Mouse (Mus musculus) neural tube, embryonic 13.5 days (tissue): ENCODE results near the gene Krt17. TPM values are rescaled to one million over a fixed set of nuclear protein-coding genes. Genes with fewer than 3 reads are reported as not detected.
A peak's percentile ranks its signal among the peaks of the same experiment; 100 is the strongest.

ENCODE experiments used
- ATAC-seq: fragments of 200-750 bp; cut with Nextera tagmentation; 2 replicates; pipeline ENCODE4 v1.8.0; 2017; ENCODE audit warnings: low read depth, mild to moderate bottlenecking, moderate TSS enrichment, moderate library complexity
- H3K27ac ChIP-seq: fragments of 300-500 bp; sonication (generic); replicated peaks from 2 replicates; pipeline ENCODE4 v1.5.1; 2015; ENCODE audit warnings: moderate library complexity, mild to moderate bottlenecking, inconsistent platforms
- H3K27me3 ChIP-seq: fragments of 300-500 bp; sonication (generic); 2 replicates; pipeline ENCODE4 v1.6.1; 2015; ENCODE audit warnings: mild to moderate bottlenecking, inconsistent platforms
- H3K36me3 ChIP-seq: fragments of 300-500 bp; sonication (generic); 2 replicates; pipeline ENCODE4 v1.6.1; 2015; ENCODE audit warnings: mild to moderate bottlenecking, inconsistent platforms
- H3K4me1 ChIP-seq: fragments of 300-500 bp; sonication (generic); replicated peaks from 2 replicates; pipeline ENCODE4 v1.6.1; 2015; ENCODE audit warnings: inconsistent platforms
- H3K4me2 ChIP-seq: fragments of 300-500 bp; sonication (generic); 2 replicates; pipeline ENCODE4 v1.6.1; 2015; ENCODE audit warnings: inconsistent platforms, mild to moderate bottlenecking, moderate library complexity
- H3K4me3 ChIP-seq: fragments of 300-500 bp; sonication (generic); 2 replicates; pipeline ENCODE4 v1.5.1; 2015; ENCODE audit warnings: mild to moderate bottlenecking, inconsistent platforms
- H3K9ac ChIP-seq: fragments of 300-500 bp; sonication (generic); 2 replicates; pipeline ENCODE4 v1.6.1; 2015; ENCODE audit warnings: moderate library complexity, mild to moderate bottlenecking, inconsistent platforms
- H3K9me3 ChIP-seq: fragments of 300-500 bp; sonication (generic); 2 replicates; pipeline ENCODE4 v1.6.1; 2016; ENCODE audit warnings: inconsistent platforms
- WGBS: fragments of 180-500 bp; shearing (Covaris S2); methylation state at CpG from one replicate; pipeline ENCODE4 v1.1.7; 2015; 5-methylcytosine and 5-hydroxymethylcytosine counted together
- polyA plus RNA-seq: library from polyadenylated mRNA; unstranded; fragments of >200 nt; fragmentation: Nextera tagmentation; extraction: Ambion mirVana; gene quantifications from 2 replicates; pipeline ENCODE4 v1.2.1, GENCODE M21; 2015

Gene Krt17
- polyA plus RNA-seq, 1 experiment from 2014 or later: 0.73 TPM

- Histone ChIP-seq H3K36me3 (no peaks in the 10 kb centered on the region), H3K9ac (no peak overlapping the region), H3K4me2 (no peak overlapping the region), H3K27me3 (no peaks in the 10 kb centered on the region), H3K4me3 (no peak overlapping the region), H3K9me3 (no peaks in the 10 kb centered on the region), H3K27ac (no peak overlapping the region), H3K4me1 (no peaks in the 10 kb centered on the region)
- 90% methylated on average over 4 of the region's 4 CpGs for whole genome bisulfite sequencing
- ATAC-seq: no peak
Observed at GRCm38 (mm10) chr11:100284988-100285387, 24.2 kb upstream of the Krt17 start.

DNA sequence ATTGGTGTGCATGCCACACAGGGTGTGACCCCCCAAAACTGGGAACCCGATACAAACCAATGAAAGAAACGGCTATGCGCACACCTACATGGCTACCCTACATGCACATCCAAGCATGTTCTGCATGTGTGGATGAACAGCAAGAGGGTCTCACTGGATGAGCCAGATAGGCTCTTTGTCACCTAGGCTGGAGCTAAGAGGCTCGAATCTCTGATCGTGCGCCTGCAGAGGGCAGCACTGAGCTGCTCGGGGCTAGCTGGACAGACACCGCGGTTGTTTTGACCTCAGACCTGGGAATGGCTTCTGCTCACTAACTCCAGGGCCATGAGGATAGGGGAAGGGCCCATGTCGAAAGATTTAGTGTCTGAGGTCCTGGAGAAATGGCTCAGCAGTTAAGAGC, 21.7 kb upstream of the Krt17 start:
- no peaks in the 10 kb centered on the region for H3K36me3 ChIP-seq
- H3K9ac ChIP-seq: no peak overlapping the region
- H3K4me2 ChIP-seq: no peak overlapping the region
- H3K27me3 ChIP-seq: no peaks in the 10 kb centered on the region
- WGBS: 26% methylated on average over 10 of the region's 10 CpGs
- H3K9me3 ChIP-seq: no peaks in the 10 kb centered on the region
- no peaks in the 10 kb centered on the region for H3K4me1 ChIP-seq
- H3K27ac ChIP-seq: no peak overlapping the region
- peak; percentile 67; the same call in 1 of the 2 replicates for ATAC-seq
- H3K4me3 ChIP-seq: no peak overlapping the region

DNA sequence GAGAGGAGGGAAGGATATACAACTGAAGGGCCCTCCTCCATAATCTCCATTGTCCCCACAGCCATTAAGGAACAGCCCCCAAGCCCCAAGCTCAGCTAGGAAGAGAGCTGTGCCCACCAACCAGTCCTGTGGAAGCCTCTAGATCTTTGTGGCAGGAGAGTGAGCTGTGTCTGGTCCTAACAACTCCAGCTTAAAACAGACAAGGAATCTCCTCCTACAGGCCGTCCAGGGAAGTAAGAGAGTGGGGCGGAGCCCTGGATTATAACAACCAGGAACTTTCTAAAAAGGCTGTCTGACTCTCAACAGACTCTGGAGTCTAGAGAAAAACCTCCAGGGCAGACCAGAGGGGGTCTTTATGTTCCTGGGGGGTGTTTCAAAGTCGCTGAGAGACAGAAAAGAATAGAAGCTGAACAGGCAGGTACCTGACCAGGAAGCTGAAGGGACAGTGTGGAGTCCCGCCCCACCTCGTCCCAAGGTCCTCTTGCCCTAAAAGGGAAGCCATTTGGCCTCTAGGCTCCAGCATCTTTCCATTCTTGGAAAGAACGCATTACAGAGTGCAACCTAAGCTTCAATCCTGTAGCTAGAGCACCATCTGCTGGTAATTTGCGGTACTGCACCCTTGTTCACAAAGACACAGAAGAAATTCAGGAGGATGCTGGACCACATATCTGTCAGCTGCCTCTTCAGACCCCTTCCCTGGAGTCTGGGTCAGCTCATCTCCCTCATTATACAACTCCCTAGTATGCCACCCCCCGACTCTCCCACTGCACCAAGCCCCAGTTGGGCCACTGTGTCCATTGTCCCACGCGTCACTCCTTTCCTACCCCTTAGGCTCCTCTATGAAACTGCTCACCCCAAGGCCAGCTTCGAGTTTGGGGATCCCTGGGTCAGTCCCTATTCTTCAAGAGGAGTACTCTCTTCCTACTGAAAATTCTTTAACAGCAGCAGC, 21.0 kb upstream of the Krt17 start:
- no peaks in the 10 kb centered on the region for H3K36me3 ChIP-seq
- H3K27me3 ChIP-seq: no peaks in the 10 kb centered on the region
- no peaks in the 10 kb centered on the region for H3K9me3 ChIP-seq
- H3K9ac ChIP-seq: no peak overlapping the region
- H3K4me3 ChIP-seq: no peak overlapping the region
- no peak overlapping the region for H3K27ac ChIP-seq
- peak; percentile 57; the same call in 1 of the 2 replicates for ATAC-seq
- H3K4me1 ChIP-seq: no peaks in the 10 kb centered on the region
- no peak overlapping the region for H3K4me2 ChIP-seq
- WGBS: 21% methylated on average over 11 of the region's 11 CpGs

- H3K9me3 ChIP-seq: no peaks in the 10 kb centered on the region
- H3K27me3 ChIP-seq: no peaks in the 10 kb centered on the region
Observed at GRCm38 (mm10) chr11:100278759-100279158, 17.9 kb upstream of the Krt17 start.

DNA sequence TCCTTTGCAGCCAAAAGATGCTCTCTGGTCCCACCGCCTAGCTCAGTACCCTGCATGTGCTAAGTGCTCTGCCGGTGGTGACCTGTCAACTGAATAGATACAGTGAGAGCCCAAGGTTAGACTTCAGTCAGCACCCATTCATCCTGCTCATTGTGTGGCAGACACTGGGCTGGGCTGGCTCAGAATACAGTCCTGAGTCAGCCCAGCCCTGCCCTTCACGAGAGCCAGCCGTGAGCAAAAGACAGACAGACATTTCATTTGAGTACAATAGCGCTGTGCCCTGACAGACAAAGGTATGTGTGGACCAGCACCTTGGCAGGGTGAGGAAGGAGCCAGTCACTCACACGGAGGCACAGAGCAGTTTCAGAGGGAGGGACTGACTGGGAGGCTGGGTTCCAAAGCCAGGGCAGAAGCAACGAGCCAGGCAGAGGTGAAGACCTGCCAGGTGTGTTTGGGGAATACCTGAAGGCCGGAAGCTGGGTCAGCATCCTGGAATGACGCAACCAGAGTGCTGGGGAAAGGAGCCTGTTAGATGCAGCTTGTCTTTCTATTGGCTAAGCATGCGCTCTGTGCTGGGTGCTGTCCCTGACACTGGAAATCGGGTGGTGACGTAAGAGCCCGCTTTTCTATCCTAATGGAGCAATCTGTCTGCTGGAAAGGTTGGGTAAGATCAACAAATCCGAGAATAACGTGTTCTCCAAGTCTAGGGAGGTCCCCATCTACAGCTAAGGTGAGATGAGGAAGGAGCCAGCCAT, 17.1 kb upstream of the Krt17 start:
- H3K36me3 ChIP-seq: no peaks in the 10 kb centered on the region
- H3K27ac ChIP-seq: no peak overlapping the region
- H3K9ac ChIP-seq: no peak overlapping the region
- 0 out of 2 replicates have a peak, but pooled peaks cover 3% of the 10 kb centered on the region for H3K4me1 ChIP-seq
- ATAC-seq: no peak
- H3K4me2 ChIP-seq: no peak overlapping the region
- H3K27me3 ChIP-seq: no peaks in the 10 kb centered on the region
- H3K4me3 ChIP-seq: no peak overlapping the region
- WGBS: 77% methylated on average over 15 of the region's 15 CpGs
- no peaks in the 10 kb centered on the region for H3K9me3 ChIP-seq

More at GRCm38 (mm10) chr11:100278759-100279158, 17.9 kb upstream of the Krt17 start:
- Histone ChIP-seq H3K36me3 (no peaks in the 10 kb centered on the region), H3K4me2 (no peak overlapping the region), H3K27ac (no peak overlapping the region), H3K4me3 (no peak overlapping the region), H3K9ac (no peak overlapping the region), H3K4me1 (0 out of 2 replicates have a peak, but pooled peaks cover 3% of the 10 kb centered on the region)
- 63% methylated on average over 5 of the region's 5 CpGs for WGBS
- no peak for ATAC-seq

DNA sequence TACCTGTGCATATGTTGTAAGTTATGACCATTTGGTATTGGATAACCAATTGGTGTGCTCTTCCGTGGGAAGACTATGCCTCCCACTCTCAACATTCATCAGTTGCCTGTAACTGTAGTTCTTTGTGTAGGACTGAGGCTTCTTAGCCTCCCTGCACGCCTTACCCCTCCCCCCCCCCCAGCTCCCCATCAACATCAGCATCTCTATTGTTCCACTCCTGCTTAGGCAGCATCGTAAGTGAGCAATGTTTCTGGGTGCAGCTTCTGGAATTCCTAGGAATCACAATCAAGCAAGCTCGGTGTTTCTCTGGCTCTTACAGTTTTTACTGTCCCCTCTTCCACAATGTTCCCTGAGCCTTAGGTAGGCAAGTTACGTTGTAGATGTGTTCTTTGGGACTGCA, 14.6 kb upstream of the Krt17 start:
- Histone ChIP-seq H3K4me1 (0 out of 2 replicates have a peak, but pooled peaks cover 3% of the 10 kb centered on the region), H3K36me3 (no peaks in the 10 kb centered on the region), H3K27me3 (no peaks in the 10 kb centered on the region), H3K9ac (no peak overlapping the region), H3K27ac (no peak overlapping the region), H3K4me3 (no peak overlapping the region), H3K9me3 (no peaks in the 10 kb centered on the region), H3K4me2 (no peak overlapping the region)
- ATAC-seq: no peak
- 42% methylated on average over 5 of the region's 5 CpGs for WGBS

- H3K27ac ChIP-seq: no peak overlapping the region
- no peaks in the 10 kb centered on the region for H3K9me3 ChIP-seq
- H3K9ac ChIP-seq: no peak overlapping the region
- H3K4me1 ChIP-seq: 0 out of 2 replicates have a peak, but pooled peaks cover 3% of the 10 kb centered on the region
- 65% methylated on average over 7 of the region's 7 CpGs for WGBS
- H3K27me3 ChIP-seq: no peaks in the 10 kb centered on the region
- no peak overlapping the region for H3K4me3 ChIP-seq
- no peak overlapping the region for H3K4me2 ChIP-seq
- no peak for ATAC-seq
- H3K36me3 ChIP-seq: no peaks in the 10 kb centered on the region
Observed at GRCm38 (mm10) chr11:100274719-100275118, 13.9 kb upstream of the Krt17 start.

- H3K27ac ChIP-seq: no peak overlapping the region
- no peaks in the 10 kb centered on the region for H3K36me3 ChIP-seq
- 94% methylated on average over 1 of the region's 1 CpGs for WGBS
- no peak overlapping the region for H3K4me3 ChIP-seq
- ATAC-seq: no peak
- H3K9me3 ChIP-seq: no peaks in the 10 kb centered on the region
- H3K27me3 ChIP-seq: no peaks in the 10 kb centered on the region
- H3K9ac ChIP-seq: no peak overlapping the region
- H3K4me1 ChIP-seq: 0 out of 2 replicates have a peak, but pooled peaks cover 3% of the 10 kb centered on the region
- H3K4me2 ChIP-seq: no peak overlapping the region
Observed at GRCm38 (mm10) chr11:100271878-100272277, 11.0 kb upstream of the Krt17 start.

- Histone ChIP-seq H3K27ac (no peak within 1 kb of the TSS), H3K9ac (no peak within 1 kb of the TSS), H3K27me3 (no peaks in the 10 kb centered on the region), H3K9me3 (no peaks in the 10 kb centered on the region), H3K4me2 (no peak within 1 kb of the TSS), H3K4me3 (no peak within 1 kb of the TSS), H3K4me1 (no peaks in the 10 kb centered on the region), H3K36me3 (no peaks in the 10 kb centered on the region)
- 79% methylated on average over 7 of the region's 7 CpGs for WGBS
- ATAC-seq: no peak
Observed at GRCm38 (mm10) chr11:100269821-100270332, 9.0 kb upstream of the Krt17 start, which contains the start of gene Krt42. Gene Krt42 (minus strand): TSS chr11:100269871.

- H3K9me3 ChIP-seq: no peaks in the 10 kb centered on the region
- H3K4me1 ChIP-seq: no peaks in the 10 kb centered on the region
- no peak overlapping the region for H3K4me2 ChIP-seq
- H3K27me3 ChIP-seq: no peaks in the 10 kb centered on the region
- H3K9ac ChIP-seq: no peak overlapping the region
- H3K27ac ChIP-seq: no peak overlapping the region
- no peaks in the 10 kb centered on the region for H3K36me3 ChIP-seq
- ATAC-seq: no peak
- H3K4me3 ChIP-seq: no peak overlapping the region
- WGBS: 33% methylated on average over 13 of the region's 13 CpGs
Observed at GRCm38 (mm10) chr11:100262058-100262980, 1.5 kb upstream of the Krt17 start.

GRCm38 (mm10) chr11:100261235-100261605, 391 bp upstream of the Krt17 start:
- Histone ChIP-seq H3K9ac (no peak overlapping the region), H3K36me3 (no peaks in the 10 kb centered on the region), H3K27me3 (no peaks in the 10 kb centered on the region), H3K4me1 (no peaks in the 10 kb centered on the region), H3K27ac (no peak overlapping the region), H3K4me3 (no peak overlapping the region), H3K9me3 (no peaks in the 10 kb centered on the region), H3K4me2 (no peak overlapping the region)
- no peak for ATAC-seq
- WGBS: 81% methylated on average over 9 of the region's 9 CpGs
